Mouse (Mus musculus) CH12.LX (cell line): ENCODE measurements around the gene Midn. TPM values are rescaled to one million over a fixed set of nuclear protein-coding genes. Genes with fewer than 3 reads are reported as not detected.

Source experiments
- DNase-seq: peaks from one replicate; pipeline ENCODE4 v3.0.0-alpha.2; 2013; ENCODE audit errors: extremely low read depth
- H3K27ac ChIP-seq: 2 replicates; pipeline ENCODE4 v1.5.1; 2012; ENCODE audit warnings: low read depth, mild to moderate bottlenecking, control low read depth, moderate library complexity; ENCODE audit not compliant: insufficient read depth
- H3K27me3 ChIP-seq: replicated peaks from 2 replicates; pipeline ENCODE3; 2012; ENCODE audit warnings: inconsistent platforms
- H3K36me3 ChIP-seq, 2 experiments: replicated peaks in 1 of 2; 2 replicates each; pipeline versions ENCODE3 to v1.6.1; 2012; ENCODE audit warnings: inconsistent platforms in 1 of 2, low read length in 1 of 2, mild to moderate bottlenecking in 1 of 2, mixed read lengths in 1 of 2, moderate library complexity in 1 of 2; ENCODE audit not compliant: control insufficient read depth in 1 of 2, insufficient read depth in 1 of 2
- H3K4me1 ChIP-seq, 2 experiments: 2 replicates each; pipeline ENCODE4 v1.6.1; 2012; ENCODE audit warnings: inconsistent platforms in 1 of 2, moderate library complexity in 1 of 2; ENCODE audit not compliant: insufficient read depth in 2 of 2, control insufficient read depth in 1 of 2
- H3K4me2 ChIP-seq: 2 replicates; pipeline ENCODE4 v1.6.1; 2012; ENCODE audit warnings: low read depth, mild to moderate bottlenecking, control low read depth; ENCODE audit not compliant: poor library complexity, insufficient read depth, severe bottlenecking
- H3K4me3 ChIP-seq, 3 experiments: fragments of 150-350 bp in 1 of 3; sonication (generic) in 1 of 3; replicated peaks in 1 of 3; 2 replicates each; pipeline versions ENCODE3 to v1.5.1; 2011 to 2012; ENCODE audit warnings: low read depth in 2 of 3, low read length in 2 of 3, mild to moderate bottlenecking in 2 of 3, moderate library complexity in 2 of 3, control low read depth in 1 of 3, improper control_type of control experiment in 1 of 3, inconsistent platforms in 1 of 3, mixed read lengths in 1 of 3; ENCODE audit not compliant: poor library complexity in 1 of 3
- H3K79me2 ChIP-seq: replicated peaks from 2 replicates; pipeline ENCODE4 v1.6.1; 2012; ENCODE audit warnings: mild to moderate bottlenecking, moderate library complexity; ENCODE audit not compliant: control insufficient read depth, poor library complexity, insufficient read depth, severe bottlenecking; ENCODE audit errors: extremely low read depth
- H3K9ac ChIP-seq: 2 replicates; pipeline ENCODE4 v1.6.1; 2012; ENCODE audit warnings: low read depth, mild to moderate bottlenecking, control low read depth, moderate library complexity; ENCODE audit not compliant: insufficient read depth
- H3K9me3 ChIP-seq: replicated peaks from 2 replicates; pipeline ENCODE3; 2012; ENCODE audit warnings: low read length, inconsistent platforms, mixed read lengths
- CHD1 ChIP-seq: IDR thresholded peaks from 2 replicates; pipeline ENCODE4 v1.6.1; 2012; ENCODE audit warnings: low read depth, low read length, improper control_type of control experiment, inconsistent platforms
- CTCF ChIP-seq, 2 experiments: IDR thresholded peaks in 1 of 2; conservative IDR thresholded peaks in 1 of 2; 2 replicates each; pipeline ENCODE4 v1.5.1; 2011 to 2012; ENCODE audit warnings: low read depth in 2 of 2, low read length in 2 of 2, improper control_type of control experiment in 1 of 2, inconsistent platforms in 1 of 2, mild to moderate bottlenecking in 1 of 2, moderate library complexity in 1 of 2
- E2F4 ChIP-seq: IDR thresholded peaks from 2 replicates; pipeline ENCODE4 v1.6.1; 2011; ENCODE audit warnings: low read depth, low read length, improper control_type of control experiment; ENCODE audit not compliant: insufficient replicate concordance
- EP300 ChIP-seq: IDR thresholded peaks from 2 replicates; pipeline ENCODE4 v1.6.1; 2011; ENCODE audit warnings: low read length, improper control_type of control experiment
- ETS1 ChIP-seq: conservative IDR thresholded peaks from 2 replicates; pipeline ENCODE4 v1.6.1; 2012; ENCODE audit warnings: low read depth, mild to moderate bottlenecking, inconsistent platforms, low read length, improper control_type of control experiment, moderate library complexity
- IRF4 ChIP-seq: IDR thresholded peaks from 2 replicates; pipeline ENCODE4 v1.6.1; 2014; ENCODE audit warnings: low read depth, mild to moderate bottlenecking, inconsistent platforms, low read length, improper control_type of control experiment
- JUN ChIP-seq: IDR thresholded peaks from 2 replicates; pipeline ENCODE4 v1.6.1; 2011; ENCODE audit warnings: low read depth, mild to moderate bottlenecking, low read length, improper control_type of control experiment, moderate library complexity; ENCODE audit not compliant: insufficient read depth
- KAT2A ChIP-seq: IDR thresholded peaks from 2 replicates; pipeline ENCODE4 v1.6.1; 2012; ENCODE audit warnings: low read length, improper control_type of control experiment, inconsistent platforms; ENCODE audit not compliant: insufficient replicate concordance
- MAFK ChIP-seq: IDR thresholded peaks from 2 replicates; pipeline ENCODE4 v1.6.1; 2011; ENCODE audit warnings: low read length, improper control_type of control experiment; ENCODE audit not compliant: insufficient replicate concordance
- MAX ChIP-seq: IDR thresholded peaks from 2 replicates; pipeline ENCODE4 v1.6.1; 2011; ENCODE audit warnings: low read length, improper control_type of control experiment
- MAZ ChIP-seq: IDR thresholded peaks from 2 replicates; pipeline ENCODE4 v1.6.1; 2012; ENCODE audit warnings: low read depth, mild to moderate bottlenecking, inconsistent platforms, low read length, improper control_type of control experiment, moderate library complexity
- MXI1 ChIP-seq: IDR thresholded peaks from 2 replicates; pipeline ENCODE4 v1.6.1; 2011; ENCODE audit warnings: mild to moderate bottlenecking, low read depth, low read length, improper control_type of control experiment
- MYC ChIP-seq: IDR thresholded peaks from 2 replicates; pipeline ENCODE4 v1.6.1; 2011; ENCODE audit warnings: low read depth, mild to moderate bottlenecking, improper control_type of control experiment, low read length
- NELFE ChIP-seq: IDR thresholded peaks from 2 replicates; pipeline ENCODE4 v1.6.1; 2011; ENCODE audit warnings: low read depth, low read length, improper control_type of control experiment
- NRF1 ChIP-seq: IDR thresholded peaks from 2 replicates; pipeline ENCODE4 v1.6.1; 2014; ENCODE audit warnings: low read depth, mild to moderate bottlenecking, inconsistent platforms, low read length, improper control_type of control experiment, moderate library complexity
- RAD21 ChIP-seq: IDR thresholded peaks from 2 replicates; pipeline ENCODE4 v1.6.1; 2011; ENCODE audit warnings: low read depth, mild to moderate bottlenecking, low read length, improper control_type of control experiment, moderate library complexity
- SIN3A ChIP-seq: IDR thresholded peaks from 2 replicates; pipeline ENCODE4 v1.6.1; 2012; ENCODE audit warnings: low read length, improper control_type of control experiment, inconsistent platforms
- SMC3 ChIP-seq: IDR thresholded peaks from 2 replicates; pipeline ENCODE4 v1.6.1; 2011; ENCODE audit warnings: low read depth, low read length, improper control_type of control experiment
- TBP ChIP-seq: conservative IDR thresholded peaks from 2 replicates; pipeline ENCODE4 v1.6.1; 2011; ENCODE audit warnings: low read depth, low read length, improper control_type of control experiment
- UBTF ChIP-seq: IDR thresholded peaks from 2 replicates; pipeline ENCODE4 v1.6.1; 2012; ENCODE audit warnings: low read depth, mild to moderate bottlenecking, inconsistent platforms, low read length, improper control_type of control experiment, moderate library complexity
- ZC3H11A ChIP-seq: IDR thresholded peaks from 2 replicates; pipeline ENCODE4 v1.6.1; 2012; ENCODE audit warnings: low read depth, mild to moderate bottlenecking, inconsistent platforms, low read length, improper control_type of control experiment
- dilution Hi-C: fragments of 300-500 bp; cut with MboI; formaldehyde crosslinking; loops from 2 replicates; pipeline ENCODE4 v1.14.3; 2020; ENCODE audit warnings: low sequenced_read_pairs; ENCODE audit not compliant: extremely low pct_unique_long_range_greater_than_20kb, extremely low pct_ligation_motif_present
- in situ Hi-C: fragments of 300-500 bp; cut with MboI; formaldehyde crosslinking; loops from 3 replicates; pipeline ENCODE4 v1.14.3; 2019; ENCODE audit warnings: low sequenced_read_pairs, low pct_ligation_motif_present, low pct_unique_long_range_greater_than_20kb, mixed read lengths
- polyA plus RNA-seq: library from polyadenylated mRNA; unstranded; fragments of >175 nt; gene quantifications from 2 replicates; pipeline ENCODE4 v1.2.1, GENCODE M21; 2012; ENCODE audit warnings: low read depth; ENCODE audit not compliant: insufficient read length
- total RNA-seq, 2 experiments: library from RNA; depleted of rRNA; stranded (reverse); fragments of 300-350 nt in 1 of 2; fragments of >200 nt in 1 of 2; gene quantifications; 2 replicates each; pipeline ENCODE4 v1.2.3; 2012 to 2014

Gene Midn
- total and polyA plus RNA-seq, 3 experiments: 4.7 to 33.2 (median 16.2) TPM

DNA sequence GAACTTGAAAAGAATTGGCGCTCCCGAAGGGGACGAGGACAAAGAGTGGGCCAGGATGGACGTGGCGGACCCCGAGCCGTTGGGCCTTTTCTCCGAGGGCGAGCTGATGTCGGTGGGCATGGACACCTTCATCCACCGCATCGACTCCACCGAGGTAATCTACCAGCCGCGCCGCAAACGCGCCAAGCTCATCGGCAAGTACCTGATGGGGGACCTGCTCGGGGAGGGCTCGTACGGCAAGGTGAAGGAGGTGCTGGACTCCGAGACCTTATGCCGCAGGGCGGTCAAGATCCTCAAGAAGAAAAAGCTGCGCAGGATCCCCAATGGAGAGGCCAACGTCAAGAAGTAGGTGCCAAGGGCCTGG, 31.5 kb upstream of the Midn start:
- dilution Hi-C loops: no loop called here
- Histone ChIP-seq H3K79me2 (peaks cover 57% of the 10 kb centered on the region), H3K4me2 (peak overlapping the region; percentile 83)
- no peak for TF ChIP-seq MAZ
- TF ChIP-seq MAFK: no peak
- no peak for TF ChIP-seq MAX
- no peak; the same call in 1 of the 2 replicates for TF ChIP-seq UBTF
- TF ChIP-seq SIN3A: no peak
- TF ChIP-seq E2F4: no peak
- no peak for TF ChIP-seq MXI1
- no peak for TF ChIP-seq MYC
- TF ChIP-seq CHD1: no peak
- TF ChIP-seq JUN: no peak
- no peak for TF ChIP-seq TBP
- no peak for TF ChIP-seq KAT2A
- TF ChIP-seq NELFE: no peak
- TF ChIP-seq RAD21: no peak
- TF ChIP-seq, all 38 proteins: peak for 0
- Histone ChIP-seq H3K36me3 (peaks cover 30 to 42% of the 10 kb centered on the region in 2 experiments), H3K9me3 (no peaks in the 10 kb centered on the region), H3K4me3 (peak overlapping the region; percentile 85 to 93 (median 90)), H3K27ac (peak overlapping the region; percentile 25; the same call in 1 of the 2 replicates), H3K27me3 (no peaks in the 10 kb centered on the region), H3K4me1 (peaks cover 20 to 46% of the 10 kb centered on the region in 2 experiments), H3K9ac (peak overlapping the region; percentile 93)
- DNase-seq: no peak
- in situ Hi-C loops: no loop called here

GRCm38 (mm10) chr10:80116927-80117691, 31.0 kb upstream of the Midn start:
- dilution Hi-C loops (no loop called here), in situ Hi-C loops (no loop called here)
- peaks cover 63% of the 10 kb centered on the region for H3K79me2 ChIP-seq
- no peaks in the 10 kb centered on the region for H3K27me3 ChIP-seq
- H3K9me3 ChIP-seq: no peaks in the 10 kb centered on the region
- peaks cover 36 to 48% of the 10 kb centered on the region in 2 experiments for H3K36me3 ChIP-seq
- DNase-seq: peak; percentile 27
- peak overlapping the region; percentile 93 for H3K9ac ChIP-seq
- 0 out of 2 replicates have a peak, but pooled peaks have one; percentile 1 for TF ChIP-seq SMC3
- no peak for TF ChIP-seq E2F4
- TF ChIP-seq MXI1: 0 out of 2 replicates have a peak, but pooled peaks have one; percentile 11
- TF ChIP-seq MAZ: no peak
- TF ChIP-seq NRF1: peak; percentile 52
- peak in 1 of 2 experiments; percentile 14; a peak in 1 of 4 replicates for TF ChIP-seq CTCF (conservative IDR thresholded peaks at IDR 0.05 in 1 of 2, IDR thresholded peaks at IDR 0.05 in 1 of 2; ENCODE audit: low read depth in 2 of 2, low read length in 2 of 2)
- TF ChIP-seq MAFK: no peak
- no peak for TF ChIP-seq IRF4
- no peak for TF ChIP-seq ZC3H11A
- TF ChIP-seq SIN3A: no peak; the same call in 1 of the 2 replicates
- no peak for TF ChIP-seq ETS1
- TF ChIP-seq EP300: no peak
- no peak for TF ChIP-seq NELFE
- no peak overlapping the region for H3K27ac ChIP-seq
- H3K4me2 ChIP-seq: peak overlapping the region; percentile 83
- peaks cover 21 to 52% of the 10 kb centered on the region in 2 experiments for H3K4me1 ChIP-seq
- H3K4me3 ChIP-seq: peak overlapping the region; percentile 85 to 93 (median 90)
